Mouse (Mus musculus) myocyte (in vitro differentiated cells): ENCODE results near the gene Olfr541. TPM values are rescaled to one million over a fixed set of nuclear protein-coding genes. Genes with fewer than 3 reads are reported as not detected.

Source experiments
- H3K27me3 ChIP-seq: one replicate; pipeline ENCODE4 v1.6.1; 2011; ENCODE audit not compliant: control insufficient read depth, insufficient read depth, insufficient read length
- H3K36me3 ChIP-seq: one replicate; pipeline ENCODE4 v1.6.1; 2011; ENCODE audit not compliant: control insufficient read depth, insufficient read depth
- H3K4me2 ChIP-seq: one replicate; pipeline ENCODE4 v1.6.1; 2011; ENCODE audit warnings: low read depth, control low read depth
- H3K4me3 ChIP-seq: one replicate; pipeline ENCODE4 v1.5.1; 2011; ENCODE audit warnings: mild to moderate bottlenecking, control low read depth, moderate library complexity
- H3K79me2 ChIP-seq: one replicate; pipeline ENCODE4 v1.6.1; 2011; ENCODE audit not compliant: control insufficient read depth, insufficient read depth
- H3ac ChIP-seq: one replicate; pipeline ENCODE4 v1.6.1; 2011; ENCODE audit not compliant: control insufficient read depth, insufficient read length
- CEBPB ChIP-seq: IDR thresholded peaks from 2 replicates; pipeline ENCODE4 v1.6.1; 2011; ENCODE audit warnings: mild to moderate bottlenecking, moderate library complexity; ENCODE audit not compliant: poor library complexity, insufficient read depth, severe bottlenecking
- E2F4 ChIP-seq: IDR thresholded peaks from one replicate; pipeline ENCODE4 v1.6.1; 2011; ENCODE audit warnings: mild to moderate bottlenecking, control low read depth, moderate library complexity; ENCODE audit not compliant: insufficient read depth
- MAX ChIP-seq: IDR thresholded peaks from one replicate; pipeline ENCODE4 v1.6.1; 2011; ENCODE audit warnings: low read depth, mild to moderate bottlenecking, control low read depth
- MYOD1 ChIP-seq, 3 experiments: IDR thresholded peaks; one replicate each; pipeline ENCODE4 v1.6.1; 2011; ENCODE audit warnings: control low read depth in 2 of 3, low read depth in 2 of 3, mild to moderate bottlenecking in 2 of 3, moderate library complexity in 1 of 3; ENCODE audit not compliant: insufficient read length in 2 of 3, control insufficient read depth in 1 of 3
- MYOG ChIP-seq, 3 experiments: IDR thresholded peaks; one replicate each; pipeline ENCODE4 v1.6.1; 2011; ENCODE audit warnings: control low read depth in 2 of 3, low read depth in 2 of 3, mild to moderate bottlenecking in 2 of 3; ENCODE audit not compliant: insufficient read length in 2 of 3, control insufficient read depth in 1 of 3, insufficient read depth in 1 of 3
- POLR2A ChIP-seq: IDR thresholded peaks from one replicate; pipeline ENCODE4 v1.6.1; 2011; ENCODE audit warnings: low read depth, mild to moderate bottlenecking, control low read depth, moderate library complexity; ENCODE audit not compliant: insufficient read length
- POLR2AphosphoS2 ChIP-seq: IDR thresholded peaks from one replicate; pipeline ENCODE4 v1.6.1; 2011; ENCODE audit warnings: low read depth, control low read depth; ENCODE audit not compliant: insufficient read length
- REST ChIP-seq: IDR thresholded peaks from one replicate; pipeline ENCODE4 v1.6.1; 2011; ENCODE audit warnings: mild to moderate bottlenecking, control low read depth, moderate library complexity; ENCODE audit not compliant: insufficient read depth, insufficient read length
- SRF ChIP-seq: IDR thresholded peaks from one replicate; pipeline ENCODE4 v1.6.1; 2011; ENCODE audit warnings: low read depth; ENCODE audit not compliant: control insufficient read depth, insufficient read length
- TCF12 ChIP-seq: IDR thresholded peaks from one replicate; pipeline ENCODE4 v1.6.1; 2011; ENCODE audit warnings: mild to moderate bottlenecking, control low read depth; ENCODE audit not compliant: poor library complexity, insufficient read depth, severe bottlenecking
- TCF3 ChIP-seq: IDR thresholded peaks from one replicate; pipeline ENCODE4 v1.6.1; 2011; ENCODE audit warnings: low read depth, control low read depth; ENCODE audit not compliant: insufficient read length
- USF1 ChIP-seq: IDR thresholded peaks from one replicate; pipeline ENCODE4 v1.6.1; 2011; ENCODE audit warnings: low read depth, mild to moderate bottlenecking, control low read depth, moderate library complexity
- polyA plus RNA-seq: library from polyadenylated mRNA; unstranded; fragments of >200 nt; fragmentation: generic; extraction: Trizol; gene quantifications from one replicate; pipeline ENCODE4 v1.2.1, GENCODE M21; 2012; ENCODE audit warnings: missing spikeins

Olfr541 gene
- polyA plus RNA-seq, 1 experiment: not detected

GRCm38 (mm10) chr7:140721095-140721494, 24.0 kb downstream of the Olfr541 start:
- Histone ChIP-seq H3K4me3 (no peak overlapping the region), H3K36me3 (no peaks in the 10 kb centered on the region)
- TF ChIP-seq USF1: no peak

GRCm38 (mm10) chr7:140725558-140725957, 28.5 kb downstream of the Olfr541 start:
- Histone ChIP-seq H3K4me2 (no peak overlapping the region), H3K27me3 (no peaks in the 10 kb centered on the region), H3K4me3 (no peak overlapping the region), H3ac (no peak overlapping the region), H3K36me3 (no peaks in the 10 kb centered on the region), H3K79me2 (no peaks in the 10 kb centered on the region)
- no peak for TF ChIP-seq TCF3
- TF ChIP-seq REST: no peak
- TF ChIP-seq MYOD1 (IDR thresholded peaks at IDR 0.05; ENCODE audit: control insufficient read depth in 1 of 3, insufficient read length in 2 of 3, low read depth in 2 of 3): no peak
- TF ChIP-seq USF1: no peak
- no peak for TF ChIP-seq SRF

More at GRCm38 (mm10) chr7:140721095-140721494, 24.0 kb downstream of the Olfr541 start:
- Histone ChIP-seq H3ac (no peak overlapping the region), H3K4me2 (no peak overlapping the region), H3K27me3 (no peaks in the 10 kb centered on the region), H3K79me2 (no peaks in the 10 kb centered on the region)

GRCm38 (mm10) chr7:140733162-140733561, 36.1 kb downstream of the Olfr541 start:
- Histone ChIP-seq H3K4me3 (no peak overlapping the region), H3K79me2 (no peaks in the 10 kb centered on the region), H3K36me3 (no peaks in the 10 kb centered on the region), H3ac (no peak overlapping the region), H3K4me2 (no peak overlapping the region), H3K27me3 (no peaks in the 10 kb centered on the region)
- TF ChIP-seq USF1 (no peak), REST (no peak), TCF3 (no peak), TCF12 (no peak), POLR2AphosphoS2 (no peak), CEBPB (no peak), MAX (no peak), MYOD1 (IDR thresholded peaks at IDR 0.05; ENCODE audit: control insufficient read depth in 1 of 3, insufficient read length in 2 of 3, low read depth in 2 of 3) (no peak), E2F4 (no peak), POLR2A (no peak), MYOG (IDR thresholded peaks at IDR 0.05; ENCODE audit: control insufficient read depth in 1 of 3, insufficient read depth in 1 of 3, insufficient read length in 2 of 3, low read depth in 2 of 3) (no peak), SRF (no peak)

- TF ChIP-seq E2F4: no peak
- no peak overlapping the region for H3K4me2 ChIP-seq
- no peaks in the 10 kb centered on the region for H3K79me2 ChIP-seq
- no peaks in the 10 kb centered on the region for H3K27me3 ChIP-seq
- no peak overlapping the region for H3K4me3 ChIP-seq
- H3K36me3 ChIP-seq: no peaks in the 10 kb centered on the region
- H3ac ChIP-seq: no peak overlapping the region
These were observed 50.3 kb downstream of the Olfr541 start for GRCm38 (mm10) chr7:140747402-140747801.

- no peak overlapping the region for H3K4me2 ChIP-seq
- no peak overlapping the region for H3K4me3 ChIP-seq
- no peaks in the 10 kb centered on the region for H3K79me2 ChIP-seq
- no peaks in the 10 kb centered on the region for H3K36me3 ChIP-seq
- no peaks in the 10 kb centered on the region for H3K27me3 ChIP-seq
- TF ChIP-seq E2F4 (no peak), SRF (no peak), POLR2AphosphoS2 (no peak), MYOG (IDR thresholded peaks at IDR 0.05; ENCODE audit: control insufficient read depth in 1 of 3, insufficient read depth in 1 of 3, insufficient read length in 2 of 3, low read depth in 2 of 3) (no peak), POLR2A (no peak), CEBPB (no peak), MYOD1 (IDR thresholded peaks at IDR 0.05; ENCODE audit: control insufficient read depth in 1 of 3, insufficient read length in 2 of 3, low read depth in 2 of 3) (no peak), TCF3 (no peak)
- no peak overlapping the region for H3ac ChIP-seq
These were observed 51.2 kb downstream of the Olfr541 start for GRCm38 (mm10) chr7:140748116-140748826.
